Mouse (Mus musculus) testis, adult 2 months (tissue): ENCODE data around the gene Dnah2. TPM values are rescaled to one million over a fixed set of nuclear protein-coding genes. Genes with fewer than 3 reads are reported as not detected.

Experiments
- H3K27ac ChIP-seq: fragments of 200-500 bp; 2 replicates; pipeline ENCODE4 v1.5.1; 2012; ENCODE audit warnings: low read depth, low read length; ENCODE audit not compliant: control insufficient read depth, insufficient read depth
- H3K27me3 ChIP-seq: fragments of 200-500 bp; 2 replicates; pipeline ENCODE4 v1.6.1; 2012; ENCODE audit warnings: mild to moderate bottlenecking, low read length, moderate library complexity; ENCODE audit not compliant: control insufficient read depth, insufficient read depth
- H3K36me3 ChIP-seq: fragments of 200-500 bp; 2 replicates; pipeline ENCODE4 v1.6.1; 2012; ENCODE audit warnings: mild to moderate bottlenecking, low read length; ENCODE audit not compliant: control insufficient read depth, insufficient read depth
- H3K4me1 ChIP-seq: fragments of 200-500 bp; 2 replicates; pipeline ENCODE4 v1.6.1; 2012; ENCODE audit warnings: low read length; ENCODE audit not compliant: control insufficient read depth, insufficient read depth
- H3K4me3 ChIP-seq: fragments of 200-500 bp; 2 replicates; pipeline ENCODE4 v1.5.1; 2012; ENCODE audit warnings: low read depth, mild to moderate bottlenecking, low read length, moderate library complexity, mixed read lengths; ENCODE audit not compliant: control insufficient read depth
- CTCF ChIP-seq: fragments of 200-500 bp; IDR thresholded peaks from 2 replicates; pipeline ENCODE4 v1.5.1; 2012; ENCODE audit warnings: low read depth, mild to moderate bottlenecking, inconsistent platforms, low read length, moderate library complexity; ENCODE audit not compliant: control insufficient read depth, insufficient read depth, insufficient replicate concordance
- POLR2A ChIP-seq: fragments of 200-500 bp; IDR thresholded peaks from 2 replicates; pipeline ENCODE4 v1.6.1; 2012; ENCODE audit warnings: low read depth, mild to moderate bottlenecking, inconsistent platforms, low read length, moderate library complexity; ENCODE audit not compliant: control insufficient read depth
- polyA plus RNA-seq: library from polyadenylated mRNA; depleted of rRNA; stranded (reverse); fragments of >200 nt; gene quantifications from 2 replicates; pipeline ENCODE4 v1.2.3, GENCODE M21; 2012

Gene Dnah2
- polyA plus RNA-seq, 1 experiment = 39.3 TPM

DNA sequence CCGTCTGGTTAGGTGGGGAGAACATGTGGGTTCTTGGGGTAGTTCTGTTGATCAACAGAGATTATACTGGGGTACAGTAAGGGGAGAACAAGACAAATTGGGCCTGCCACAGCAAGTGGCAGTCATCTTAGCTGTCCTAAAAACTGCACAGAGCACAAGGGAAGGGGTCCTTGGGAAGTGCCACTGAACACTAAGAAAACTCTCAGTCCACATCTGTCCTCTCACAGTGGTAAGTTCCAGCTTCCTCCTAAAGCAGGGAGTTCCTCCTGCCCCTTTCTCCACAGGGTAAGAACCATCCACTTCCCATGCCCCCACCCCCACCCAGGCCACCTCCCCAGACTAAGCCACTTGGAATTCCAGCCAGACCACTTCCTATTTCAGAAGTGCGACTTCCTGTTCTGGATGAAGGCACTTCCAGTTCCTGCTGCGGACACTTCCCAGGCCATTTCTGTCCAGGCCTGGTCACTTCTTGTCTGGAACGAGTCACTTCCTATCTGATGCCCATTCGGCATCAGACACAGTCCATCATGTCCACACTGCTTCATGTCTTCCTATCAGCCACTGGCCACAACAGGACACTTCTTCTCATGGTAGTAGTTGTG, 5.7 kb upstream of the Dnah2 start:
- no peak overlapping the region; the same call in 1 of the 2 replicates for H3K27ac ChIP-seq
- H3K4me3 ChIP-seq = peak overlapping the region; percentile 2
- no peaks in the 10 kb centered on the region for H3K27me3 ChIP-seq
- no peak for TF ChIP-seq CTCF
- TF ChIP-seq POLR2A = no peak
- peaks cover 37% of the 10 kb centered on the region for H3K4me1 ChIP-seq
- H3K36me3 ChIP-seq = no peaks in the 10 kb centered on the region

DNA sequence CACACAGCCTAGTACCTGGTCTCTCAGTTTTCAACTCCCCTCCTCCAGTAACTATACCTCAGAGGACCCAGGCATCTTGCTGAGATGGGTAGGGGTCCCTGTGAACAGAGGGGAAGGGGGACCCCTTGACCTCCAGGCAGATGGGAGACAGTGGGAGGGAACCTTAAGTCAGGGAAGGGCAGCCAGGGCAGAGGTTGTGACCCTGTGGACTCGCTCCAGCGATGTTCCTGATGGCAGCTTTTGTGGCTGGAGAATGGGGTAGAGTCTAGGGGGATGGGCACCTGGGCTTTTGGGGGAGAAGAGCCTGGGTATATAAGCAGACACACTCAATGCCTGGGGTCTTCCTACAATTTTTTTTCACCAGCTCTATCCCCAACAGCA, 4.4 kb upstream of the Dnah2 start:
- no peaks in the 10 kb centered on the region for H3K36me3 ChIP-seq
- H3K4me3 ChIP-seq = peak overlapping the region; percentile 76
- peaks cover 36% of the 10 kb centered on the region for H3K4me1 ChIP-seq
- H3K27me3 ChIP-seq = no peaks in the 10 kb centered on the region
- TF ChIP-seq POLR2A (no peak), CTCF (no peak)
- peak overlapping the region; percentile 41 for H3K27ac ChIP-seq

- H3K27me3 ChIP-seq = no peaks in the 10 kb centered on the region
- no peaks in the 10 kb centered on the region for H3K36me3 ChIP-seq
- peak; percentile 38; the same call in 1 of the 2 replicates for TF ChIP-seq POLR2A
- TF ChIP-seq CTCF = no peak
- H3K4me3 ChIP-seq = peak overlapping the region; percentile 76
- peaks cover 39% of the 10 kb centered on the region for H3K4me1 ChIP-seq
- H3K27ac ChIP-seq = peak overlapping the region; percentile 41
Observed at GRCm38 (mm10) chr11:69552622-69553340, 3.9 kb upstream of the Dnah2 start.

DNA sequence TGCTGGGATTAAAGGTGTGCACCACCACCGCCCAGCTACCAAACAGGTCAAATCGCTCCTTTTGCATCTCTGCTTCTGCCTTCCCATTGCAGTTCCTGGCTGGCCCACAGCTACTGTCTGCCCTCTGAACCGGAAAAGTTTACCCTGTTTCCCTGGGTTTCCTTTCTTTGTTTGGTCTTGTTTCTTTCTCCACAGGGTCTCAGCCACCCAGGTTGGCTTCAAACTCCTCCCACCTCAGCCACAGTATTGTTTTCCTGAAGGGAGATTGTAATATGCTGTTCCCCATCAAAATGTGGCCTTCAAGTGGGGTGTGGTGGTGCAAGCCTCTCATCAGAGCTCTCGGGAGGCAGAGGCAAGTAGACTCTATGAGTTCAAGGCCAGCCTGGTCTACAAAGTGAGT, 2.4 kb upstream of the Dnah2 start:
- H3K27ac ChIP-seq = no peak overlapping the region
- no peaks in the 10 kb centered on the region for H3K36me3 ChIP-seq
- peaks cover 37% of the 10 kb centered on the region for H3K4me1 ChIP-seq
- no peaks in the 10 kb centered on the region for H3K27me3 ChIP-seq
- TF ChIP-seq POLR2A (no peak), CTCF (no peak)
- no peak overlapping the region for H3K4me3 ChIP-seq

GRCm38 (mm10) chr11:69547071-69547470, 1.8 kb downstream of the Dnah2 start:
- no peaks in the 10 kb centered on the region for H3K27me3 ChIP-seq
- peaks cover 1% of the 10 kb centered on the region; the same call in 1 of the 2 replicates for H3K36me3 ChIP-seq
- H3K27ac ChIP-seq = no peak overlapping the region
- peaks cover 19% of the 10 kb centered on the region for H3K4me1 ChIP-seq
- TF ChIP-seq POLR2A = no peak
- TF ChIP-seq CTCF = peak; percentile 23; the same call in 1 of the 2 replicates
- peak overlapping the region; percentile 33 for H3K4me3 ChIP-seq

GRCm38 (mm10) chr11:69546423-69547053, 2.4 kb downstream of the Dnah2 start:
- TF ChIP-seq POLR2A (peak; percentile 72; the same call in 1 of the 2 replicates), CTCF (peak; percentile 11; the same call in 1 of the 2 replicates)
- no peaks in the 10 kb centered on the region for H3K27me3 ChIP-seq
- H3K27ac ChIP-seq = peak overlapping the region; percentile 33
- peaks cover 1% of the 10 kb centered on the region; the same call in 1 of the 2 replicates for H3K36me3 ChIP-seq
- peaks cover 18% of the 10 kb centered on the region for H3K4me1 ChIP-seq
- peak overlapping the region; percentile 66 for H3K4me3 ChIP-seq

- H3K27ac ChIP-seq = peak overlapping the region; percentile 33
- peaks cover 1% of the 10 kb centered on the region; the same call in 1 of the 2 replicates for H3K36me3 ChIP-seq
- H3K4me1 ChIP-seq = peaks cover 18% of the 10 kb centered on the region
- TF ChIP-seq CTCF (no peak), POLR2A (no peak)
- peak overlapping the region; percentile 66 for H3K4me3 ChIP-seq
- no peaks in the 10 kb centered on the region for H3K27me3 ChIP-seq
Observed at GRCm38 (mm10) chr11:69545957-69546356, 3.0 kb downstream of the Dnah2 start.
